Mouse (Mus musculus) thymus, adult 2 months (tissue): ENCODE results near the gene Hadhb. TPM values are rescaled to one million over a fixed set of nuclear protein-coding genes. Genes with fewer than 3 reads are reported as not detected.

ENCODE experiments used
- DNase-seq: peaks from one replicate; pipeline ENCODE4 v3.0.0; 2021
- H3K27ac ChIP-seq: fragments of 200-500 bp; 2 replicates; pipeline ENCODE4 v1.5.1; 2012; ENCODE audit warnings: low read length, control low read depth; ENCODE audit not compliant: control insufficient read depth, insufficient read depth
- H3K27me3 ChIP-seq: fragments of 200-500 bp; 2 replicates; pipeline ENCODE4 v1.6.1; 2012; ENCODE audit warnings: mild to moderate bottlenecking, low read length, moderate library complexity, mixed read lengths; ENCODE audit not compliant: control insufficient read depth, insufficient read depth
- H3K36me3 ChIP-seq: fragments of 200-500 bp; 2 replicates; pipeline ENCODE4 v1.6.1; 2012; ENCODE audit warnings: mild to moderate bottlenecking, low read length, moderate library complexity; ENCODE audit not compliant: control insufficient read depth, insufficient read depth
- H3K4me1 ChIP-seq: fragments of 200-500 bp; replicated peaks from 2 replicates; pipeline ENCODE4 v1.6.1; 2012; ENCODE audit warnings: low read length; ENCODE audit not compliant: control insufficient read depth, insufficient read depth
- H3K4me3 ChIP-seq: fragments of 200-500 bp; 2 replicates; pipeline ENCODE4 v1.5.1; 2012; ENCODE audit warnings: mild to moderate bottlenecking, low read length, control low read depth, moderate library complexity; ENCODE audit not compliant: control insufficient read depth, insufficient read depth
- CTCF ChIP-seq: fragments of 200-500 bp; IDR thresholded peaks from 2 replicates; pipeline ENCODE4 v1.5.1; 2012; ENCODE audit warnings: mild to moderate bottlenecking, control low read depth, low read length, moderate library complexity, borderline replicate concordance; ENCODE audit not compliant: control insufficient read depth, poor library complexity, insufficient read depth; ENCODE audit errors: extremely low read depth
- POLR2A ChIP-seq: fragments of 200-500 bp; IDR thresholded peaks from 2 replicates; pipeline ENCODE4 v1.6.1; 2012; ENCODE audit warnings: mild to moderate bottlenecking, low read length, control low read depth, moderate library complexity; ENCODE audit not compliant: control insufficient read depth, poor library complexity, insufficient read depth; ENCODE audit errors: extremely low read depth
- WGBS: fragments of 180-500 bp; shearing (Covaris S2); methylation state at CpG from one replicate; pipeline ENCODE4 v1.1.7; 2018; 5-methylcytosine and 5-hydroxymethylcytosine counted together
- polyA plus RNA-seq: library from polyadenylated mRNA; depleted of rRNA; stranded (reverse); fragments of >200 nt; gene quantifications from 2 replicates; pipeline ENCODE4 v1.2.3, GENCODE M21; 2012; rRNA removed

Gene Hadhb
- polyA plus RNA-seq, 1 experiment: 140 TPM

- Histone ChIP-seq H3K4me3 (no peak overlapping the region), H3K27ac (no peak overlapping the region), H3K27me3 (no peaks in the 10 kb centered on the region), H3K4me1 (no peaks in the 10 kb centered on the region), H3K36me3 (no peaks in the 10 kb centered on the region; the same call in 1 of the 2 replicates)
- TF ChIP-seq POLR2A (no peak), CTCF (no peak)
- 99% methylated on average over 8 of the region's 8 CpGs for WGBS
- DNase-seq: no peak
Observed at GRCm38 (mm10) chr5:30222681-30223080, 67.6 kb downstream of the Hadhb start.

- H3K4me3 ChIP-seq: no peak overlapping the region
- no peaks in the 10 kb centered on the region for H3K36me3 ChIP-seq
- 0 out of 2 replicates have a peak, but pooled peaks cover 2% of the 10 kb centered on the region for H3K4me1 ChIP-seq
- TF ChIP-seq CTCF (no peak), POLR2A (no peak)
- no peak overlapping the region for H3K27ac ChIP-seq
- 74% methylated on average over 4 of the region's 4 CpGs for WGBS
- no peaks in the 10 kb centered on the region for H3K27me3 ChIP-seq
- peak; percentile 69 for DNase-seq
Observed at GRCm38 (mm10) chr5:30230901-30231300, 75.9 kb downstream of the Hadhb start.

GRCm38 (mm10) chr5:30231891-30232270 is 76.8 kb downstream of the Hadhb start:
- H3K4me3 ChIP-seq: peak overlapping the region; percentile 55
- no peak for DNase-seq
- H3K27me3 ChIP-seq: no peaks in the 10 kb centered on the region
- H3K36me3 ChIP-seq: no peaks in the 10 kb centered on the region
- 0 out of 2 replicates have a peak, but pooled peaks cover 2% of the 10 kb centered on the region for H3K4me1 ChIP-seq
- no peak overlapping the region for H3K27ac ChIP-seq
- WGBS: 34% methylated on average over 16 of the region's 16 CpGs
- no peak for TF ChIP-seq POLR2A
- TF ChIP-seq CTCF: no peak

- peak within 1 kb of the TSS; percentile 58 for H3K4me3 ChIP-seq
- H3K36me3 ChIP-seq: no peaks in the 10 kb centered on the region
- no peak within 1 kb of the TSS for H3K27ac ChIP-seq
- 0 out of 2 replicates have a peak, but pooled peaks cover 2% of the 10 kb centered on the region for H3K4me1 ChIP-seq
- WGBS: 2% methylated on average over 71 of the region's 71 CpGs
- peak; percentile 99 for DNase-seq
- TF ChIP-seq POLR2A (peak; percentile 66), CTCF (peak; percentile 46; the same call in 1 of the 2 replicates)
- H3K27me3 ChIP-seq: no peaks in the 10 kb centered on the region
Observed at GRCm38 (mm10) chr5:30232271-30232971, 77.4 kb downstream of the Hadhb start, which contains the start of gene Selenoi. Gene Selenoi, plus strand, starts transcription at chr5:30232581.

GRCm38 (mm10) chr5:30233042-30233441 is 78.0 kb downstream of the Hadhb start:
- Histone ChIP-seq H3K27me3 (no peaks in the 10 kb centered on the region), H3K27ac (no peak overlapping the region), H3K4me1 (0 out of 2 replicates have a peak, but pooled peaks cover 2% of the 10 kb centered on the region), H3K4me3 (peak overlapping the region; percentile 58), H3K36me3 (no peaks in the 10 kb centered on the region)
- no peak for TF ChIP-seq POLR2A
- no peak for TF ChIP-seq CTCF
- peak; percentile 28 for DNase-seq
- WGBS: 2% methylated on average over 15 of the region's 15 CpGs

GRCm38 (mm10) chr5:30233979-30234378 is 78.9 kb downstream of the Hadhb start:
- 75% methylated on average over 8 of the region's 8 CpGs for WGBS
- no peaks in the 10 kb centered on the region for H3K36me3 ChIP-seq
- H3K4me1 ChIP-seq: 0 out of 2 replicates have a peak, but pooled peaks cover 2% of the 10 kb centered on the region
- H3K27me3 ChIP-seq: no peaks in the 10 kb centered on the region
- H3K27ac ChIP-seq: no peak overlapping the region
- no peak for DNase-seq
- H3K4me3 ChIP-seq: no peak overlapping the region
- TF ChIP-seq POLR2A (no peak), CTCF (no peak)

Other genes with a start within 250 kb of the Hadhb start
- gene Il6, start 142.1 kb upstream of the Hadhb start, polyA plus RNA-seq: 0.20 TPM in 1 of 2 replicates, not detected in the other
- 130 and 174 TPM in 2 replicates for gene Tyms, start 81.6 kb upstream of the Hadhb start, polyA plus RNA-seq
- 0.09 and 0.13 TPM in 2 replicates for gene Garem2, start 50.1 kb upstream of the Hadhb start, polyA plus RNA-seq
- not detected in 2 replicates for gene 3110082J24Rik, start 49.2 kb upstream of the Hadhb start, polyA plus RNA-seq
- 73.8 and 80.5 TPM in 2 replicates for gene Hadha, start 86 bp upstream of the Hadhb start, polyA plus RNA-seq
- gene Adgrf3, start 50.5 kb downstream of the Hadhb start, polyA plus RNA-seq: 0.30 and 0.31 TPM in 2 replicates
- gene Selenoi, start 77.3 kb downstream of the Hadhb start, polyA plus RNA-seq: 32.2 and 33.4 TPM in 2 replicates
- gene Drc1, start 126.1 kb downstream of the Hadhb start, polyA plus RNA-seq: 1.1 and 1.4 TPM in 2 replicates